Mouse (Mus musculus) limb, embryonic 11.5 days (tissue): ENCODE results near the gene Stk16. TPM values are rescaled to one million over a fixed set of nuclear protein-coding genes. Genes with fewer than 3 reads are reported as not detected.

Experiments
- ATAC-seq: fragments of 200-750 bp; cut with Nextera tagmentation; 2 replicates; pipeline ENCODE4 v1.8.0; 2017; ENCODE audit warnings: low read depth; ENCODE audit not compliant: insufficient number of reproducible peaks, low FRiP score, low TSS enrichment
- DNase-seq: peaks from one replicate; pipeline ENCODE4 v3.0.0-alpha.2; 2015; ENCODE audit warnings: low spot score
- H3K27ac ChIP-seq: fragments of 300-500 bp; sonication (generic); replicated peaks from 2 replicates; pipeline ENCODE4 v1.5.1; 2014; ENCODE audit warnings: low read depth, mild to moderate bottlenecking, low read length
- H3K27me3 ChIP-seq: fragments of 300-500 bp; sonication (generic); 2 replicates; pipeline ENCODE4 v1.6.1; 2014; ENCODE audit warnings: mild to moderate bottlenecking, low read length, mixed read lengths; ENCODE audit not compliant: control insufficient read depth, insufficient read depth
- H3K36me3 ChIP-seq: fragments of 300-500 bp; sonication (generic); 2 replicates; pipeline ENCODE4 v1.6.1; 2014; ENCODE audit warnings: mild to moderate bottlenecking, low read length, moderate library complexity, mixed read lengths; ENCODE audit not compliant: control insufficient read depth, insufficient read depth
- H3K4me1 ChIP-seq: fragments of 300-500 bp; sonication (generic); 2 replicates; pipeline ENCODE4 v1.6.1; 2014; ENCODE audit warnings: low read length, mixed read lengths; ENCODE audit not compliant: control insufficient read depth, insufficient read depth
- H3K4me2 ChIP-seq: fragments of 300-500 bp; sonication (generic); 2 replicates; pipeline ENCODE4 v1.6.1; 2014; ENCODE audit warnings: low read depth, mild to moderate bottlenecking, moderate library complexity; ENCODE audit not compliant: severe bottlenecking
- H3K4me3 ChIP-seq: fragments of 300-500 bp; sonication (generic); 2 replicates; pipeline ENCODE4 v1.5.1; 2014; ENCODE audit warnings: low read depth, low read length
- H3K9ac ChIP-seq: fragments of 300-500 bp; sonication (generic); 2 replicates; pipeline ENCODE4 v1.6.1; 2014; ENCODE audit warnings: mild to moderate bottlenecking, low read length
- H3K9me3 ChIP-seq: fragments of 300-500 bp; sonication (generic); 2 replicates; pipeline ENCODE4 v1.6.1; 2016; ENCODE audit warnings: low read length; ENCODE audit not compliant: control insufficient read depth
- WGBS: fragments of 180-500 bp; shearing (Covaris S2); extraction: QIAGEN DNeasy Blood & Tissue Kit; methylation state at CpG from one replicate; pipeline ENCODE4 v1.1.7; 2014; 5-methylcytosine and 5-hydroxymethylcytosine counted together
- polyA plus RNA-seq: library from polyadenylated mRNA; unstranded; fragments of >200 nt; fragmentation: Nextera tagmentation; extraction: Ambion mirVana; gene quantifications from 2 replicates; pipeline ENCODE4 v1.2.1, GENCODE M21; 2014

Stk16 gene
- polyA plus RNA-seq, 1 experiment from 2014 or later, result 132 TPM

GRCm38 (mm10) chr1:75182160-75182559 is 28.5 kb upstream of the Stk16 start:
- H3K27ac ChIP-seq, result no peak overlapping the region
- no peaks in the 10 kb centered on the region for H3K9me3 ChIP-seq
- H3K4me3 ChIP-seq, result no peak overlapping the region
- WGBS, result 72% methylated on average over 4 of the region's 4 CpGs
- no peak for ATAC-seq
- H3K4me1 ChIP-seq, result peaks cover 7% of the 10 kb centered on the region
- H3K9ac ChIP-seq, result no peak overlapping the region
- H3K4me2 ChIP-seq, result no peak overlapping the region
- peaks cover 18% of the 10 kb centered on the region for H3K36me3 ChIP-seq
- DNase-seq, result no peak
- H3K27me3 ChIP-seq, result no peaks in the 10 kb centered on the region

- Histone ChIP-seq H3K27ac (no peak overlapping the region), H3K36me3 (peaks cover 19% of the 10 kb centered on the region), H3K4me3 (no peak overlapping the region), H3K4me2 (no peak overlapping the region), H3K27me3 (no peaks in the 10 kb centered on the region), H3K4me1 (no peaks in the 10 kb centered on the region), H3K9ac (no peak overlapping the region), H3K9me3 (no peaks in the 10 kb centered on the region)
- whole genome bisulfite sequencing, result 86% methylated on average over 11 of the region's 11 CpGs
- ATAC-seq (no peak), DNase-seq (no peak)
Measured at GRCm38 (mm10) chr1:75185495-75185894, 25.1 kb upstream of the Stk16 start.

GRCm38 (mm10) chr1:75187126-75187525 is 23.5 kb upstream of the Stk16 start:
- H3K27me3 ChIP-seq, result no peaks in the 10 kb centered on the region
- no peak for ATAC-seq

GRCm38 (mm10) chr1:75187914-75188483 is 22.6 kb upstream of the Stk16 start:
- peaks cover 5% of the 10 kb centered on the region for H3K4me1 ChIP-seq
- WGBS, result 70% methylated on average over 2 of the region's 2 CpGs
- no peak for ATAC-seq
- no peaks in the 10 kb centered on the region for H3K27me3 ChIP-seq
- DNase-seq, result no peak
- no peak overlapping the region for H3K4me2 ChIP-seq
- no peak overlapping the region for H3K27ac ChIP-seq
- no peaks in the 10 kb centered on the region for H3K9me3 ChIP-seq
- H3K36me3 ChIP-seq, result peaks cover 12% of the 10 kb centered on the region
- no peak overlapping the region for H3K4me3 ChIP-seq
- H3K9ac ChIP-seq, result no peak overlapping the region

More at GRCm38 (mm10) chr1:75187126-75187525, 23.5 kb upstream of the Stk16 start:
- Histone ChIP-seq H3K4me3 (no peak overlapping the region), H3K4me1 (0 out of 2 replicates have a peak, but pooled peaks cover 2% of the 10 kb centered on the region), H3K4me2 (no peak overlapping the region), H3K36me3 (peaks cover 19% of the 10 kb centered on the region), H3K9ac (no peak overlapping the region), H3K9me3 (no peaks in the 10 kb centered on the region), H3K27ac (no peak overlapping the region)
- no peak for DNase-seq

GRCm38 (mm10) chr1:75190577-75190976 is 20.1 kb upstream of the Stk16 start:
- Histone ChIP-seq H3K9me3 (no peaks in the 10 kb centered on the region), H3K27ac (no peak overlapping the region), H3K4me1 (peaks cover 8% of the 10 kb centered on the region), H3K4me2 (0 out of 2 replicates have a peak overlapping the region, but pooled peaks have one; percentile 94), H3K9ac (no peak overlapping the region), H3K4me3 (no peak overlapping the region), H3K27me3 (no peaks in the 10 kb centered on the region), H3K36me3 (peaks cover 12% of the 10 kb centered on the region)
- DNase-seq (no peak), ATAC-seq (no peak)
- WGBS, result 71% methylated on average over 2 of the region's 2 CpGs

GRCm38 (mm10) chr1:75191258-75191621 is 19.4 kb upstream of the Stk16 start:
- H3K9ac ChIP-seq, result peak overlapping the region; percentile 72
- ATAC-seq, result no peak; the same call in none of the 2 replicates
- no peak overlapping the region for H3K27ac ChIP-seq
- DNase-seq, result no peak
- no peaks in the 10 kb centered on the region for H3K27me3 ChIP-seq
- H3K4me3 ChIP-seq, result peak overlapping the region; percentile 68
- 47% methylated on average over 5 of the region's 5 CpGs for WGBS
- peak overlapping the region; percentile 94 for H3K4me2 ChIP-seq
- peaks cover 8% of the 10 kb centered on the region for H3K4me1 ChIP-seq
- no peaks in the 10 kb centered on the region for H3K9me3 ChIP-seq
- H3K36me3 ChIP-seq, result peaks cover 7% of the 10 kb centered on the region

GRCm38 (mm10) chr1:75191622-75192402 is 18.8 kb upstream of the Stk16 start, which contains the start of the genes Ankzf1 and Atg9a:
Ankzf1 (plus strand) TSS chr1:75192151.
Atg9a (minus strand) TSS chr1:75192196.
- Histone ChIP-seq H3K9me3 (no peaks in the 10 kb centered on the region), H3K27me3 (no peaks in the 10 kb centered on the region), H3K4me3 (peak within 1 kb of the TSS; percentile 68), H3K36me3 (peaks cover 2% of the 10 kb centered on the region), H3K9ac (peak within 1 kb of the TSS; percentile 79), H3K27ac (peak within 1 kb of the TSS; percentile 59), H3K4me2 (peak within 1 kb of the TSS; percentile 94), H3K4me1 (peaks cover 8% of the 10 kb centered on the region)
- peak; percentile 98 for ATAC-seq
- WGBS, result under 1% methylated on average over 52 of the region's 56 CpGs
- peak; percentile 93 for DNase-seq

GRCm38 (mm10) chr1:75192452-75192851 is 18.2 kb upstream of the Stk16 start:
- H3K9me3 ChIP-seq, result no peaks in the 10 kb centered on the region
- peak overlapping the region; percentile 94 for H3K4me2 ChIP-seq
- ATAC-seq, result no peak
- peak overlapping the region; percentile 59 for H3K27ac ChIP-seq
- no peaks in the 10 kb centered on the region; the same call in 1 of the 2 replicates for H3K36me3 ChIP-seq
- H3K4me1 ChIP-seq, result peaks cover 8% of the 10 kb centered on the region
- WGBS, result 0% methylated on average over 19 of the region's 19 CpGs
- DNase-seq, result no peak
- H3K4me3 ChIP-seq, result peak overlapping the region; percentile 68
- H3K27me3 ChIP-seq, result no peaks in the 10 kb centered on the region
- H3K9ac ChIP-seq, result peak overlapping the region; percentile 79
